Mouse (Mus musculus): ENCODE results near the gene Gm20388. TPM values are rescaled to one million over a fixed set of nuclear protein-coding genes. Genes with fewer than 3 reads are reported as not detected.

The Gm20388 gene
- polyA plus RNA-seq, 1 experiment from 2014 or later = not detected

GRCm38 (mm10) chr8:119888012-119888411, 22.6 kb upstream of the Gm20388 start:
- Histone ChIP-seq H3K4me3 (no peak overlapping the region), H3K27ac (no peak overlapping the region), H3K9ac (no peak overlapping the region), H3K4me1 (0 out of 2 replicates have a peak, but pooled peaks cover 5% of the 10 kb centered on the region), H3K9me3 (no peaks in the 10 kb centered on the region), H3K36me3 (no peaks in the 10 kb centered on the region), H3K4me2 (replicated peaks) (no peak overlapping the region), H3K27me3 (no peaks in the 10 kb centered on the region)
- ATAC-seq (ENCODE audit: insufficient number of reproducible peaks, insufficient read depth, low FRiP score, low TSS enrichment) = no peak
- 54% methylated on average over 4 of the region's 4 CpGs for WGBS

- no peak overlapping the region for H3K4me3 ChIP-seq
- H3K9me3 ChIP-seq = no peaks in the 10 kb centered on the region
- no peaks in the 10 kb centered on the region for H3K4me1 ChIP-seq
- H3K36me3 ChIP-seq = no peaks in the 10 kb centered on the region
- no peak overlapping the region for H3K4me2 ChIP-seq (replicated peaks)
- ATAC-seq (ENCODE audit: insufficient number of reproducible peaks, insufficient read depth, low FRiP score, low TSS enrichment) = no peak
- peaks cover 19% of the 10 kb centered on the region for H3K27me3 ChIP-seq
- H3K27ac ChIP-seq = no peak overlapping the region
- H3K9ac ChIP-seq = no peak overlapping the region
- 67% methylated on average over 4 of the region's 4 CpGs for WGBS
Observed at GRCm38 (mm10) chr8:119897069-119897468, 13.6 kb upstream of the Gm20388 start.

GRCm38 (mm10) chr8:119897933-119898332, 12.7 kb upstream of the Gm20388 start:
- Histone ChIP-seq H3K4me2 (replicated peaks) (no peak overlapping the region), H3K27ac (no peak overlapping the region), H3K27me3 (peaks cover 19% of the 10 kb centered on the region), H3K4me3 (no peak overlapping the region), H3K36me3 (no peaks in the 10 kb centered on the region), H3K9me3 (no peaks in the 10 kb centered on the region), H3K9ac (no peak overlapping the region), H3K4me1 (no peaks in the 10 kb centered on the region)
- WGBS = 15% methylated on average over 13 of the region's 13 CpGs
- no peak for ATAC-seq (ENCODE audit: insufficient number of reproducible peaks, insufficient read depth, low FRiP score, low TSS enrichment)

- ATAC-seq (ENCODE audit: insufficient number of reproducible peaks, insufficient read depth, low FRiP score, low TSS enrichment) = no peak
- Histone ChIP-seq H3K4me3 (no peak overlapping the region), H3K4me2 (replicated peaks) (no peak overlapping the region), H3K27me3 (peaks cover 19% of the 10 kb centered on the region), H3K27ac (no peak overlapping the region), H3K4me1 (peaks cover 7% of the 10 kb centered on the region; the same call in 1 of the 2 replicates), H3K9ac (no peak overlapping the region), H3K36me3 (no peaks in the 10 kb centered on the region), H3K9me3 (no peaks in the 10 kb centered on the region)
- WGBS = 84% methylated on average over 3 of the region's 3 CpGs
Observed at GRCm38 (mm10) chr8:119901349-119901748, 9.3 kb upstream of the Gm20388 start.

- Histone ChIP-seq H3K9me3 (no peaks in the 10 kb centered on the region), H3K36me3 (no peaks in the 10 kb centered on the region), H3K27ac (no peak overlapping the region), H3K4me3 (no peak overlapping the region), H3K9ac (no peak overlapping the region), H3K27me3 (peaks cover 18% of the 10 kb centered on the region), H3K4me1 (peaks cover 7% of the 10 kb centered on the region; the same call in 1 of the 2 replicates), H3K4me2 (replicated peaks) (no peak overlapping the region)
- ATAC-seq (ENCODE audit: insufficient number of reproducible peaks, insufficient read depth, low FRiP score, low TSS enrichment) = no peak
- WGBS = 60% methylated on average over 8 of the region's 8 CpGs
Observed at GRCm38 (mm10) chr8:119901952-119902351, 8.7 kb upstream of the Gm20388 start.

GRCm38 (mm10) chr8:119904323-119904911, 6.2 kb upstream of the Gm20388 start:
- Histone ChIP-seq H3K36me3 (no peaks in the 10 kb centered on the region), H3K9me3 (no peaks in the 10 kb centered on the region), H3K27ac (no peak overlapping the region), H3K9ac (no peak overlapping the region), H3K4me3 (no peak overlapping the region), H3K4me2 (replicated peaks) (no peak overlapping the region), H3K27me3 (no peaks in the 10 kb centered on the region), H3K4me1 (peaks cover 7% of the 10 kb centered on the region; the same call in 1 of the 2 replicates)
- ATAC-seq (ENCODE audit: insufficient number of reproducible peaks, insufficient read depth, low FRiP score, low TSS enrichment) = no peak
- WGBS = 53% methylated on average over 12 of the region's 12 CpGs

GRCm38 (mm10) chr8:119909944-119910546, 596 bp upstream of the Gm20388 start, which contains the start of gene Usp10:
Usp10 (plus strand) TSS chr8:119910360.
- Histone ChIP-seq H3K4me1 (peaks cover 32% of the 10 kb centered on the region), H3K4me2 (replicated peaks) (peak within 1 kb of the TSS; percentile 87), H3K27me3 (no peaks in the 10 kb centered on the region), H3K36me3 (no peaks in the 10 kb centered on the region), H3K4me3 (peak within 1 kb of the TSS; percentile 91), H3K9me3 (no peaks in the 10 kb centered on the region), H3K27ac (peak within 1 kb of the TSS; percentile 93), H3K9ac (peak within 1 kb of the TSS; percentile 95)
- no peak for ATAC-seq (ENCODE audit: insufficient number of reproducible peaks, insufficient read depth, low FRiP score, low TSS enrichment)
- WGBS = 26% methylated on average over 13 of the region's 13 CpGs

- H3K27ac ChIP-seq = peak overlapping the region; percentile 93
- peak overlapping the region; percentile 91 for H3K4me3 ChIP-seq
- ATAC-seq (ENCODE audit: insufficient number of reproducible peaks, insufficient read depth, low FRiP score, low TSS enrichment) = peak; percentile 61; the same call in 1 of the 2 replicates
- peak overlapping the region; percentile 87 for H3K4me2 ChIP-seq (replicated peaks)
- H3K4me1 ChIP-seq = peaks cover 41% of the 10 kb centered on the region
- peak overlapping the region; percentile 95 for H3K9ac ChIP-seq
- H3K36me3 ChIP-seq = no peaks in the 10 kb centered on the region
- no peaks in the 10 kb centered on the region for H3K27me3 ChIP-seq
- under 1% methylated on average over 30 of the region's 30 CpGs for WGBS
- H3K9me3 ChIP-seq = no peaks in the 10 kb centered on the region
Observed at GRCm38 (mm10) chr8:119911258-119911962, 769 bp downstream of the Gm20388 start.

- Histone ChIP-seq H3K9me3 (no peaks in the 10 kb centered on the region), H3K27me3 (no peaks in the 10 kb centered on the region), H3K36me3 (peaks cover under 1% of the 10 kb centered on the region; the same call in 1 of the 2 replicates), H3K9ac (no peak overlapping the region), H3K27ac (no peak overlapping the region), H3K4me3 (peak overlapping the region; percentile 91; the same call in 1 of the 2 replicates), H3K4me1 (peaks cover 48% of the 10 kb centered on the region), H3K4me2 (replicated peaks) (peak overlapping the region; percentile 87)
- 47% methylated on average over 6 of the region's 6 CpGs for WGBS
- no peak for ATAC-seq (ENCODE audit: insufficient number of reproducible peaks, insufficient read depth, low FRiP score, low TSS enrichment)
Observed at GRCm38 (mm10) chr8:119912643-119913042, 2.0 kb downstream of the Gm20388 start.

- no peak for ATAC-seq (ENCODE audit: insufficient number of reproducible peaks, insufficient read depth, low FRiP score, low TSS enrichment)
- Histone ChIP-seq H3K9me3 (no peaks in the 10 kb centered on the region), H3K4me1 (peaks cover 48% of the 10 kb centered on the region), H3K9ac (no peak overlapping the region), H3K27me3 (no peaks in the 10 kb centered on the region), H3K4me2 (replicated peaks) (peak overlapping the region; percentile 87; the same call in 1 of the 2 replicates), H3K36me3 (peaks cover 5% of the 10 kb centered on the region; the same call in 1 of the 2 replicates), H3K4me3 (no peak overlapping the region), H3K27ac (no peak overlapping the region)
- WGBS = 70% methylated on average over 3 of the region's 3 CpGs
Observed at GRCm38 (mm10) chr8:119913181-119913580, 2.5 kb downstream of the Gm20388 start.

- no peaks in the 10 kb centered on the region for H3K9me3 ChIP-seq
- peaks cover 8% of the 10 kb centered on the region; the same call in 1 of the 2 replicates for H3K36me3 ChIP-seq
- no peak overlapping the region for H3K4me3 ChIP-seq
- H3K4me2 ChIP-seq (replicated peaks) = no peak overlapping the region
- ATAC-seq (ENCODE audit: insufficient number of reproducible peaks, insufficient read depth, low FRiP score, low TSS enrichment) = no peak
- WGBS = 49% methylated on average over 2 of the region's 2 CpGs
- no peak overlapping the region for H3K27ac ChIP-seq
- no peak overlapping the region for H3K9ac ChIP-seq
- peaks cover 48% of the 10 kb centered on the region for H3K4me1 ChIP-seq
- no peaks in the 10 kb centered on the region for H3K27me3 ChIP-seq
Observed at GRCm38 (mm10) chr8:119914161-119914560, 3.5 kb downstream of the Gm20388 start.
